Mouse (Mus musculus) midbrain, postnatal 0 days (tissue): ENCODE measurements around the gene Ctnnd2. TPM values are rescaled to one million over a fixed set of nuclear protein-coding genes. Genes with fewer than 3 reads are reported as not detected.
A peak's percentile ranks its signal among the peaks of the same experiment; 100 is the strongest.

Source experiments
- ATAC-seq: fragments of 200-750 bp; cut with Nextera tagmentation; 2 replicates; pipeline ENCODE4 v1.8.0; 2017; ENCODE audit warnings: moderate number of reproducible peaks, mild to moderate bottlenecking, moderate TSS enrichment, moderate library complexity; ENCODE audit not compliant: low FRiP score
- DNase-seq: peaks from one replicate; pipeline ENCODE4 v3.0.0-alpha.2; 2015; ENCODE audit warnings: low spot score
- H3K27ac ChIP-seq: fragments of 300-500 bp; sonication (generic); 2 replicates; pipeline ENCODE4 v1.5.1; 2014; ENCODE audit warnings: low read depth, mild to moderate bottlenecking, low read length, mixed read lengths
- H3K27me3 ChIP-seq: fragments of 300-500 bp; sonication (generic); 2 replicates; pipeline ENCODE4 v1.6.1; 2014; ENCODE audit warnings: low read length, control low read depth, mixed read lengths; ENCODE audit not compliant: insufficient read depth
- H3K36me3 ChIP-seq: fragments of 300-500 bp; sonication (generic); 2 replicates; pipeline ENCODE4 v1.6.1; 2014; ENCODE audit warnings: low read length, control low read depth, mixed read lengths; ENCODE audit not compliant: insufficient read depth
- H3K4me1 ChIP-seq: fragments of 300-500 bp; sonication (generic); 2 replicates; pipeline ENCODE4 v1.6.1; 2014; ENCODE audit warnings: mild to moderate bottlenecking, control low read depth, antibody characterized with exemption, low read length, mixed read lengths; ENCODE audit not compliant: insufficient read depth
- H3K4me2 ChIP-seq: fragments of 300-500 bp; sonication (generic); 2 replicates; pipeline ENCODE4 v1.6.1; 2014; ENCODE audit warnings: low read depth, mild to moderate bottlenecking, low read length, mixed read lengths; ENCODE audit not compliant: poor library complexity, severe bottlenecking
- H3K4me3 ChIP-seq: fragments of 300-500 bp; sonication (generic); 2 replicates; pipeline ENCODE4 v1.5.1; 2014; ENCODE audit warnings: low read depth, mild to moderate bottlenecking, low read length, moderate library complexity
- H3K9ac ChIP-seq: fragments of 300-500 bp; sonication (generic); replicated peaks from 2 replicates; pipeline ENCODE4 v1.6.1; 2014; ENCODE audit warnings: mild to moderate bottlenecking, low read length, moderate library complexity, mixed read lengths; ENCODE audit not compliant: poor library complexity, severe bottlenecking
- H3K9me3 ChIP-seq: fragments of 300-500 bp; sonication (generic); 2 replicates; pipeline ENCODE4 v1.6.1; 2016; ENCODE audit warnings: low read length, control low read depth
- CTCF ChIP-seq: IDR thresholded peaks from 2 replicates; pipeline ENCODE4 v1.5.1; 2016; ENCODE audit warnings: antibody characterized with exemption, mild to moderate bottlenecking
- WGBS: fragments of 180-500 bp; shearing (Covaris S2); extraction: QIAGEN DNeasy Blood & Tissue Kit; methylation state at CpG from one replicate; pipeline ENCODE4 v1.1.7; 2014; 5-methylcytosine and 5-hydroxymethylcytosine counted together
- polyA plus RNA-seq: library from polyadenylated mRNA; unstranded; fragments of >200 nt; fragmentation: Nextera tagmentation; extraction: Ambion mirVana; gene quantifications from 2 replicates; pipeline ENCODE4 v1.2.1, GENCODE M21; 2015
- total RNA-seq: library from RNA; depleted of rRNA; stranded (reverse); fragments of >200 nt; gene quantifications from 2 replicates; pipeline ENCODE4 v1.2.3, GENCODE M21; 2014

Ctnnd2 gene
- total and polyA plus RNA-seq, 2 experiments from 2014 or later, result 89.0 to 178 TPM

DNA sequence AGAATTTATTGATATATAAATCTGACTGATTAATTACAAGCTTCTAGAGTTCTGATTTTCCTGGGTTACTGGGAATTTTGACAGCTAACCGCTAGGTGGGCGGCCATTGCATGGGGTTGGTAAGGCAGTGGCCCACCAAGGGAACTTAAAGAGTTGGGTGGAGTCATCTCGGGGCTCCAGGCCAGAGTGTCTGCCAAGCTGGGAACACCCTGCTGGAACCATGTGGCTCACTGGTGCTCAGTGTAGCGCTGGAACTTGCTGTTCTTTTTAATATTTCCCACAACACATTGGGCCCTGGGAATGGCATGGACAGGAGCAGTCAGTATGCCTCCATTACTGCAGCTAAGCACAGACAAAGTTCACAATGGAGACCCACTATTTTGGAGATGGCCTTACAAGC lies 99.9 kb downstream of the Ctnnd2 start:
- DNase-seq, result no peak
- no peak for ATAC-seq
- Histone ChIP-seq H3K27ac (no peak overlapping the region), H3K36me3 (no peaks in the 10 kb centered on the region), H3K9ac (no peak overlapping the region), H3K9me3 (no peaks in the 10 kb centered on the region), H3K4me2 (no peak overlapping the region), H3K4me3 (no peak overlapping the region), H3K27me3 (no peaks in the 10 kb centered on the region), H3K4me1 (no peaks in the 10 kb centered on the region)
- TF ChIP-seq CTCF, result no peak
- 94% methylated on average over 4 of the region's 4 CpGs for WGBS

DNA sequence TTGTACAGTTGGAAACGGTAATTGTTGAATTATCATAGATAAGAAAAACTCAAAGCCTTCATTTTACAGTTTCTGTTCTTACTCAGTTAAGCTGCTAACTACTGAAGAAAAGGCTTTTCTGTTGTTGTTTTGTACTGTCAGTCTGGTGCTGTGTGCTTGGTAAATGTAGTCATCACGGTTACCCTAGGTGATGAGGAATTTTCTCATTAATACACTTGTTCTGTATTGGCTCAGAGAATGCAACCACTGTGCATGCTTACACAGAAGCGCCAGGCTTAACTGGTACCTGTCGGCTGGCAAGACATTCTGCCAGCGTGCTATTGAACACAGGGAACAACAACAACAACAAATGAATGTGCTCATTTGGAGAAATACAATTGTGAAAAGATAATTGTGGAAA lies 103.3 kb downstream of the Ctnnd2 start:
- no peaks in the 10 kb centered on the region for H3K9me3 ChIP-seq
- no peak overlapping the region for H3K4me3 ChIP-seq
- no peaks in the 10 kb centered on the region for H3K4me1 ChIP-seq
- H3K27ac ChIP-seq, result no peak overlapping the region
- H3K27me3 ChIP-seq, result no peaks in the 10 kb centered on the region
- peak; percentile 9 for DNase-seq
- no peaks in the 10 kb centered on the region for H3K36me3 ChIP-seq
- no peak overlapping the region for H3K4me2 ChIP-seq
- TF ChIP-seq CTCF, result no peak
- no peak overlapping the region for H3K9ac ChIP-seq
- no peak for ATAC-seq
- 67% methylated on average over 5 of the region's 5 CpGs for WGBS

DNA sequence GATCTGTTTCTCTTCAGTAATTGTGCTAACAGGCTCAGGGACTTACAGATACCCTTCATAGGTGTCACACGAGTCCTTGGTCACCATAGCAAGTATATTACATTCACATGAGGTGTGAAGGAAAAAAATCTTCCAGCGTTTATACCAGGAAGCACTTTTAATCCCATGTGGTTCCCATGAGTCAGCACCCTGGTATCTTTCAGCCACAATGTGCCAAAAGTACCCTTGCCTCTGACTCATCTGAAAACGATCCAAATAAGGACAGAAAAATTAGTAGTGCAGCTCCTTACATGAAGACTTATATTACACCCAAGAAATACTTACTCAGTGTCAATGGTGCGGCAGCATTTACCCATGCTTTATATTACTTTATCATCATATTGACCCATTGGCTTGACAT lies 104.3 kb downstream of the Ctnnd2 start:
- no peaks in the 10 kb centered on the region for H3K4me1 ChIP-seq
- H3K9ac ChIP-seq, result no peak overlapping the region
- TF ChIP-seq CTCF, result no peak
- ATAC-seq, result no peak
- no peaks in the 10 kb centered on the region for H3K36me3 ChIP-seq
- no peak for DNase-seq
- no peak overlapping the region for H3K4me2 ChIP-seq
- 91% methylated on average over 4 of the region's 4 CpGs for WGBS
- H3K9me3 ChIP-seq, result no peaks in the 10 kb centered on the region
- H3K27me3 ChIP-seq, result no peaks in the 10 kb centered on the region
- no peak overlapping the region for H3K27ac ChIP-seq
- H3K4me3 ChIP-seq, result no peak overlapping the region

DNA sequence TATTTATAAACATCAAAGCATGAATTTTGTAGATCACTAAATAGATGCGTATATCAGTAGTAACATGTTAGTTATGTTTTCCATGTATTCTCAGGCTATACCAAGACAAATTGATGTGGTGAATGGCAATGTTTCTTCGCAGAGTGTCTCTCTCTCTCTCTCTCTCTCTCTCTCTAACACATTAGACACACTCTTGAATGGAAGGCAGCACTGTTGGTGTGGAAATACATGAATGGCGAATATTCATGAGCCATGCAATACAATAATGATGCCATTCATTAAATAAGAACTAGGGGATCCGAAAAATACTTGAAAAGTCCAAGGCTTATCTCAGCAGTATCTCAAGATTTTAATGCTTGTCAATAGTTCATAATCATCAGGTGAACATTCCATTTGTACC lies 106.2 kb downstream of the Ctnnd2 start:
- Histone ChIP-seq H3K4me3 (no peak overlapping the region), H3K9ac (no peak overlapping the region), H3K4me1 (no peaks in the 10 kb centered on the region), H3K4me2 (no peak overlapping the region), H3K27me3 (no peaks in the 10 kb centered on the region), H3K27ac (no peak overlapping the region), H3K36me3 (no peaks in the 10 kb centered on the region), H3K9me3 (no peaks in the 10 kb centered on the region)
- no peak for TF ChIP-seq CTCF
- WGBS, result 63% methylated on average over 4 of the region's 4 CpGs
- no peak for DNase-seq
- ATAC-seq, result no peak

DNA sequence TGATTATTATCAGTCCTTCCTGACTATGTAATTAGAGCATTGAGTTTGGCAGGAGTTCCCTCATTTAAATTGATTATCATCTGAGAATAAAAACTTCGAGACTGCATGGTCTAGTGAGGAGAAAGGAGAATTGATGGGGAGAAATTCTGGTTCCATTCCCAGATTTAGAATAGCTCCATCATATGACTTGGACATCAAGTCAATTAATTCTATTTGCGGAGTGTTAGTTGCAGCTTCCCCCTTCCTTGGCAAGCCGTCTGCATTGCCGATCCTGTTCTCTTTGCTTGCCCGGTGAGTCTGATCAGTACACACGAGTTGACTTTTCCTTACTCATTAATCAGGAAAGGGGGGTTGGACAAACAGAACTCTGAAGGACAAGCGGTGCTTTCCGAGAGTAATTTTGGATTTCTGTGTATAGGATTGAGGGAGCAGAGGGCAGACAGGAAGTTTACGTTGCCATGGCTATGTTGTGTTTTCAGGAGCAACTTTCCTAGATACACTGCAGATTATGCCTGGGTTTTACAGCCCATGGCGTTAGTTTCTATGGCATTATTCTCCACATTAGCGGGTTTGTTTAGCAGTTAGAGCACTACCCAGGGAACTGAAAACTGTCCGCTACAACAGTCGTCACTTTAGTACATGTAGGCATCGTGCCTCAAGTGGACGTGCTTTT lies 113.3 kb downstream of the Ctnnd2 start:
- Histone ChIP-seq H3K4me1 (no peaks in the 10 kb centered on the region), H3K9me3 (no peaks in the 10 kb centered on the region), H3K4me3 (no peak overlapping the region), H3K27ac (no peak overlapping the region), H3K9ac (no peak overlapping the region), H3K27me3 (no peaks in the 10 kb centered on the region), H3K4me2 (0 out of 2 replicates have a peak overlapping the region, but pooled peaks have one; percentile 3), H3K36me3 (no peaks in the 10 kb centered on the region)
- ATAC-seq, result no peak
- no peak for TF ChIP-seq CTCF
- WGBS, result 81% methylated on average over 15 of the region's 15 CpGs
- DNase-seq, result peak; percentile 59

DNA sequence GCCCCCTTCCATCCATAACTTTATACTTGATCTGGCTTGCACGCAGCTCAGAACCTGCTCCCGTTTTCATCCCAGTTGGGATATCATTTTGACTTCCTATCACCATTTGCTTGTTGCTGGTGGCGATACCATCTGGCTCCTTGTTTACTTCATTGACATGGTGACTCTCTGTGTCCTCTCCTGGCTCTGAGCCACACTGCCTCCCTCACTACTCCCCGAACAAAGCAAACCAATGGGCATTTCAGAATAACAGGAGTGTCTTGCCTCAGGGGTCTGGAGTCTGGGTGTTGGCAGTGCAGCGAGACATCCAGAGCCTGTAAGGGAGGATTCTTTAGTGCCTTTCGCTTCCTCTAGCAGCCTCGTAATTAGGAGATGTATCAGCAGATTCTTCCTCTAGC lies 113.9 kb downstream of the Ctnnd2 start:
- DNase-seq, result peak; percentile 73
- H3K4me3 ChIP-seq, result no peak overlapping the region

More for the DNA sequence above, 113.9 kb downstream of the Ctnnd2 start:
- H3K4me2 ChIP-seq, result 0 out of 2 replicates have a peak overlapping the region, but pooled peaks have one; percentile 3
- H3K27me3 ChIP-seq, result no peaks in the 10 kb centered on the region
- no peak for TF ChIP-seq CTCF
- H3K36me3 ChIP-seq, result no peaks in the 10 kb centered on the region
- WGBS, result 79% methylated on average over 7 of the region's 7 CpGs
- no peak overlapping the region for H3K27ac ChIP-seq
- no peaks in the 10 kb centered on the region for H3K9me3 ChIP-seq
- peak; percentile 66; the same call in 1 of the 2 replicates for ATAC-seq
- no peaks in the 10 kb centered on the region for H3K4me1 ChIP-seq
- H3K9ac ChIP-seq, result no peak overlapping the region
